Mouse (Mus musculus) thymus, adult 2 months (tissue): Measurements from ENCODE around the gene Nop16.

Source experiments
- CTCF ChIP-seq: fragments of 200-500 bp; IDR thresholded peaks from 2 replicates; pipeline ENCODE4 v1.5.1; 2012; ENCODE audit warnings: mild to moderate bottlenecking, control low read depth, low read length, moderate library complexity, borderline replicate concordance; ENCODE audit not compliant: control insufficient read depth, poor library complexity, insufficient read depth; ENCODE audit errors: extremely low read depth
- POLR2A ChIP-seq: fragments of 200-500 bp; IDR thresholded peaks from 2 replicates; pipeline ENCODE4 v1.6.1; 2012; ENCODE audit warnings: mild to moderate bottlenecking, low read length, control low read depth, moderate library complexity; ENCODE audit not compliant: control insufficient read depth, poor library complexity, insufficient read depth; ENCODE audit errors: extremely low read depth

DNA sequence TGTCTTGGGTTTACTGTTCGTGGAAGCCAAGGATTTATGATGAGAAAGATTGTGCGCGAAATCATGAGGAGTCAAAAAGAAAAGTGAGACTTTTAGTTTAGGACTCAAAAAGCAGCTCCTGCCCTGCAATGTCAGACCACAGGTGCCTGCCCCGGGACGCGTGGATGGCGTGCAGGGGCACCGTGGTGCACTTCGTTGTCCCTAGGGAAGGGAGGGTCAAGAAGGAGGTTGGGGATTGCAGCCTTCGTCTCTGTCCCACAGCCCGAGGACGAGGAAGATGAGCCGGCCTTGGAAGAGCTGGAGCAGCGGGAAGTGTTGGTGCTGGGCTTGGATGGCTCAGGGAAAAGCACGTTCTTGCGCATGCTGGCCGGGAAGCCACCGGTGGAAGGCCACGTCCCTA lies 14.4 kb downstream of the Nop16 start:
- TF ChIP-seq POLR2A (no peak), CTCF (no peak)
